Mouse (Mus musculus) ovary, postnatal 14 days (tissue): Measurements from ENCODE around the gene Exoc7.

Source experiments
- DNase-seq: peaks from one replicate; pipeline ENCODE4 v3.0.0; 2022; ENCODE audit warnings: low spot score

The Exoc7 gene

GRCm38 (mm10) chr11:116307019-116307725 is at the start of gene Exoc7:
TSS of gene Exoc7 (minus strand) at chr11:116307233.
- DNase-seq: no peak

GRCm38 (mm10) chr11:116354521-116354920 is 47.5 kb upstream of the Exoc7 start:
- DNase-seq: no peak

- DNase-seq: no peak
These were observed 46.5 kb upstream of the Exoc7 start for GRCm38 (mm10) chr11:116353535-116353934.

- DNase-seq: no peak
These were observed 44.3 kb upstream of the Exoc7 start for GRCm38 (mm10) chr11:116351294-116351693.

GRCm38 (mm10) chr11:116347955-116348354 is 40.9 kb upstream of the Exoc7 start:
- no peak for DNase-seq

- DNase-seq: no peak
These were observed 40.0 kb upstream of the Exoc7 start for GRCm38 (mm10) chr11:116347012-116347411.

GRCm38 (mm10) chr11:116342069-116342791 is 35.2 kb upstream of the Exoc7 start:
- DNase-seq: no peak

GRCm38 (mm10) chr11:116337531-116337930 is 30.5 kb upstream of the Exoc7 start:
- DNase-seq: no peak

- no peak for DNase-seq
These were observed 30.0 kb upstream of the Exoc7 start for GRCm38 (mm10) chr11:116337000-116337399.

- no peak for DNase-seq
These were observed 29.4 kb upstream of the Exoc7 start for GRCm38 (mm10) chr11:116336393-116336792.

- peak; percentile 98 for DNase-seq
These were observed 28.4 kb upstream of the Exoc7 start, which contains the start of gene Foxj1 for GRCm38 (mm10) chr11:116335244-116336036. TSS of gene Foxj1 (minus strand) at chr11:116335399.

- no peak for DNase-seq
These were observed 27.4 kb upstream of the Exoc7 start for GRCm38 (mm10) chr11:116334417-116334782.

GRCm38 (mm10) chr11:116333526-116334416 is 26.7 kb upstream of the Exoc7 start:
- DNase-seq: no peak

- DNase-seq: no peak
These were observed 25.9 kb upstream of the Exoc7 start for GRCm38 (mm10) chr11:116332983-116333270.

- DNase-seq: no peak
These were observed 25.4 kb upstream of the Exoc7 start for GRCm38 (mm10) chr11:116332232-116332982.

GRCm38 (mm10) chr11:116330211-116330518 is 23.1 kb upstream of the Exoc7 start:
- no peak for DNase-seq

- no peak for DNase-seq
These were observed 22.5 kb upstream of the Exoc7 start for GRCm38 (mm10) chr11:116329314-116330210.

GRCm38 (mm10) chr11:116326963-116327603 is 20.1 kb upstream of the Exoc7 start:
- no peak for DNase-seq

- peak; percentile 94 for DNase-seq
These were observed 12.0 kb upstream of the Exoc7 start for GRCm38 (mm10) chr11:116318719-116319659.
